Mouse (Mus musculus) heart, adult 9 months (tissue): ENCODE measurements around the gene Tmem151b.

Experiments used
- DNase-seq, 2 experiments: peaks; one replicate each; pipeline ENCODE4 v3.0.0; 2022; ENCODE audit warnings: low spot score in 2 of 2

Gene Tmem151b

DNA sequence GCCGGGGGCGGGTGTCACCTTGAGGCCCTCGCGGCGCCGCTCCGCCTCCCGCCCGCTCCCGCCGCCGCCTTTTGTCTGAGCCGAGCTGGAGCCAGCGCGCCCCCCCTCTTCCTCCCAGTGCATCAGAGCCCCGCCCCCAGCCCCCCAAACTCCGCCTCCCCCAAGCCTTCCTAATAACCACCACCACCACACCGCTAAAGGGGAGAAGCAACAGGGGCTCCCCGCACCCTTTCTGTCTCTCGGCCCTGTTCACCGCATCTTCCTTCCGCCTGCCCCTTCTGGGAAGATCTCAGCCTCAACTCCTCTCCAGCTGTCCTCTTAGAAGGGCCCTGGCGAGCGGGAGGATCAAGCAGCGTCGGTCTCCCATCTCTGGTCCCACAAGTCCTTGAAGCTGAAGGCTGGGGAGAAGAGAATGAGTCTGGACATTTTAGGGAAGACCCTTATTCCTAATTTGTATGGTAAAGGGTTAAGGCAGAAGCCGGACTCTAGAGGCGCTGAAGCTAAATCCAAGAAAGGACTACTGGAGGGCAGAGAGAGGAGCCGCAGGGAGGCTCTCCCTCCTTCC lies at the start of gene Tmem151b:
TSS of gene Tmem151b (minus strand) at position 61 of the 565 bp plus-strand sequence.
- DNase-seq, result no peak

DNA sequence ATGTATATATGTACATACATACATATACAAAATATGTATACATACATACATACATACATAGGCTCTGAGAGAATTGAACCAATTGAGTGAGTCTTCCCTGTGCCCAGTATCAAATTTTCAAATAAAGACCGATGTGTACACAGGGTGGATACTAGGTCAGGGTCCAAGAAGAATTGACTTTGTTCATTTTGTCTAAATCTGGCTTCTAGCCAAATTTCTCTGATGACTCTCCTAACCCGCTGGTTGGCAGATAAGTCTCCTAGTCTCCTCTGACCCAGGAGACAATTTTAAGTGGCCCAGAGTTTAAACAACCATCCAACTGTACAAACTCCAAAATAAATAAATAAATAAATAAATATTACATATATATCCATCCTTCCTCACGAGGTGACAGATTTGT lies 49.4 kb upstream of the Tmem151b start:
- no peak for DNase-seq

DNA sequence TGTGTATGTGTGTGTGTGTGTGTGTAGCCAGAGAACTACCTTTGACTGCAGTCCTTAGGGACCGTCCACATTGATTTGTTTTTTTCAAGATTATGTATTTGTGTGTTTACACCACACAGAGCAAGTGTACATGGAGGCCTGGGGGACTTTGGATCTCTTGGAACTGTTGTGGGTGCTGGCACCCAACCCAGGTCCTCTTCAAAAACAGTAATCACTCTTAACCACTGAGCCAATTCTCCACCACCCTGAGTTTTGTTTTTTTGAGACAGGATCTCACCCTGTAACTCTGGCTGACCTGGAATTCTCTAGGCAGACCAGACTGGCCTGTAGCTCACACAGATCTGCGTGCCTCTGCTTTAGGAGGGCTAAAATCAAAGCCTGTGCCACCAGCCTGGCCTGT lies 48.9 kb upstream of the Tmem151b start:
- DNase-seq, result no peak

DNA sequence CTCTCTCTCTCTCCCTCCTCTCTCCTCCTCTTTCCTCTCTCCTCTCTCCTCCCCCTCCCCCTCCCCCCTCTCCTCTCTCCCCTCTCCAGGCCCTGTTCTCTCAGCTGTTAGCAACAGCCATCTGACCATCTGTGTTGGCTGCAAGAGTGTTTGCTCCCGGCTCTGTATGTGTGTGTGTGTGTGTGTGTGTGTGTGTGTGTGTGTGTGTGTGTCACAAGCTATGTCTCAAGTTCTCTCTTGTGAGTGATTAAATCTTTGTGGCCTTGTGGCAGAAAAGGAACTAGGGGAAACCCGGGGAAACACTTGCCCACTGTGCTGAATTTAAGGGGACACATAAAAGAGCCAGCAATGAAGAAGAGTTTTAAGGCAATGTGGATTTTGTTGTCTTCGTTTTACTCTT lies 48.3 kb upstream of the Tmem151b start:
- DNase-seq, result peak in 1 of 2 experiments; percentile 67

DNA sequence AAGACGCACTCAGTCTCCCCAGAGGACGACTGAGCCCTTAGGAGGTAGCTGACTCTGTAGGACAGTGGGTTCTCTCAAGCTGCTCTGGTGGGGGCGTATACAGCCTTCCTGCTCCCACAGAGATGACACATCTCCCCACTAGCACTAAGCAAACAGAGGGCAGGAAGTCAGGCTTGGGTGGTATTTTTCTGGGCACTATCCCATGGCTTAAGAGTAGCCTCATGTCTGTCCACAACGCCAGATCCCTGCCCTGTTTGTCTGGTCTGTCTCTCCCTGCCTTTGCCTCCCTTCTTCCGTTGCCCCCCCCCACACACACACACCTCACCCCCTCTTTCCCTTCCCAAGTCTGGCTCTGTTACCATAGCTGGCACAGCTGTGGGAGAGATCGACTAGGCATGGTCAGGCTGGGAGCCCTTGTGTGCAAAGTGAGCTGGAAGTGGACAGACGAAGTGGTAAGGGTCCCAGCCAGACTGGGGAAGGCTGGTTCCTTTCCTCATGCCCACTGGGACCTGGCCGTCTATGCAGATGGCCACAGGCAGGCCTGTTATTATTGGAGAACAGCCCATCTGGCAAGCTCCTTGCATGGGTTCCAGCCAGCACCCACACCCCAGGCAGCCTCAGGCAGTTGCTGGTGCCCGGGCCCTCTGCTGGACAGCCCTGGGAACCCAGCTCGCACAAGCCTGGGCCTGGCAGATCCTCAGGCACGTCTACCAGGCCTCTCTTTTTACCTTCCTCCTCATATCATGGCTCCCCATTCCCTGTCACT lies 47.3 kb upstream of the Tmem151b start:
- peak; percentile 84 to 87 for DNase-seq

DNA sequence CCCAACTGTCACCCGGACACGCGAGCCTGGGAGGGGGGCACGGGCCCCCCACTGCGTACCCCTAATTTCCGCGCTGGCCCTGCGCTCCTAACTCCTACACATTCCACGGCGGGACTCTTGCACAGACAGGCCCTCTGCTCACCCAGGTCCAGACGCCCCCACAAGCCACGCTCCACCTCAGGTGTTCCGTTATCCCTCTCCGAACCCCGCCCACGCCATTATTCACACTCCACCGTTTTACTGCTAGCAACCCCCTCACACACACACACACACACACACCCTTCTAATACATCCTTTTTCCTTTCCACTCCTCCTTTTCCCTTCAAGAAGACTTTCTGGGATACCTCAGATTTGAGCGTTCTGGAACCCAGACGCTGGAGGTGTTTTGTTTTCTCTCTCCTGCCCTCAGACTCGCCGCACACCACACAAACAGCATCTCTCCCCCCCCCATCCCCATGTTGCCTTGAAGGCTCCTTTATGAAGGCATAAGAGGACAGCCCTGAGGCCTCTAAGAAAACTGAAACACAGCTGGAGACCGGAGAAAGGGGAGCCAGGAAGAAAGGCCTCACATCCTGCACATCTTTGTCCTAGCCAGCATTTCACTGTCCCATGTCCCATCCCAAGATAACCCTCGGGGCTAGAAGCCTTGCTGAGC lies 46.4 kb upstream of the Tmem151b start:
- no peak for DNase-seq

DNA sequence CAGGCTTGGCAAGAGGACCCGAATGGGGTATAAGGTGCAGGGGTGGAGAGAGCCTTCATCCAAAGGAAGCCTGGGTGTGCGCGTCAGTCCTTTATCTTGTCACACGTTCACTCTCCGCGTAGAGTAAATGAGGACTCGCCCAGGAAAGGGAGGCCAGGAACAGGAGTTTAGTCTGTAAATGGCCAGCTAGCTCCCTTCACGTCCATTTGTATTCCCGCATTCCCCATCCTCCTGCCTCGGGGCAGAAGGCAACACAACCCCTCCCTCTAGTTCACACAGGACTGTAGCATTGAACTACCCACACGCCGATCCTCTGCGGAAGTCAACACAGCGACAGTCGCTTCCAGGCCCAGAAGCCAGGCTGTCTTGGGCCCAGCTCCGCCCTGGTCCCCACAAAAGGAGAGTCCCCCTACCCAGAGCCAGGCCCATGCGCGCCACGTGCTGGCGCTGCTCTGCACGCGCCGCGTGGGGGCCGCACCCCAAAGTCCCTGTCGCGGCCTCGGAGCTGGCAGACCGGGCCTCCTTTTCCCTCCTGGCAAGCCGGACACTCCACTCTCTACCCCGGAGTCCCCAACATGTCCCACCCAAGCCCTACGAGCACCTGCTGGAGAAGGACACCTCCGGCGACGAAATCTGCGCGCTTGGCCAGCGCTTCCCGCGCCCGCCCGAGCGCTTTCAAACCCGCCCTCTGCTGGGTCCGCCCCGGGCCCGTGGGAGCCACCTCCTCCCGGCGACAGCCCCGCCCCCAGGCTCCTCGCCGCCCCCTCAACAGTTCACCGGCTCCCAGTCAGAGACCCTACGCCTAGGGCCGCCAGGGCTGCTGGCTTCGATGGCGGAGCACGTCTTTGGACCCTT lies 45.6 kb upstream of the Tmem151b start:
- peak; percentile 82 to 85 for DNase-seq

DNA sequence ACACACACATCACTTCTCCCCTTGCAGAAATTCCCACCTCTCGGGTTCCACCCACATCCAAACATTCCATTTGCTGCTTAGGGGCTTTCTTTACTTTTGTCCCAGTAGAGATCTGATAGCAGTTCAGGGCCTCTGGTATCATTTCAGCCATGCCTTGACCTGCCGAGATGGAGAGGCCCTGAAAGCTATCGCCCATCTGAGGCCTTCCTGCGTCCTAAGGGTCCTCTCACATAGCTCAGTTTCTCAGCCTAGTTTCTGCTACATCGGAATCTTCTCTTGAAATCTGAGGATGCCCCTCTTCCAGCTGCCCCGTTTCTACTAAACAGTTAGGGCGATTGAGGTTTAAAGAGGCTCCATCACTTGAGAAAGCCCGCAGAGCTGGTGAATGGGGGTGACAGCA lies 44.7 kb upstream of the Tmem151b start:
- no peak for DNase-seq

DNA sequence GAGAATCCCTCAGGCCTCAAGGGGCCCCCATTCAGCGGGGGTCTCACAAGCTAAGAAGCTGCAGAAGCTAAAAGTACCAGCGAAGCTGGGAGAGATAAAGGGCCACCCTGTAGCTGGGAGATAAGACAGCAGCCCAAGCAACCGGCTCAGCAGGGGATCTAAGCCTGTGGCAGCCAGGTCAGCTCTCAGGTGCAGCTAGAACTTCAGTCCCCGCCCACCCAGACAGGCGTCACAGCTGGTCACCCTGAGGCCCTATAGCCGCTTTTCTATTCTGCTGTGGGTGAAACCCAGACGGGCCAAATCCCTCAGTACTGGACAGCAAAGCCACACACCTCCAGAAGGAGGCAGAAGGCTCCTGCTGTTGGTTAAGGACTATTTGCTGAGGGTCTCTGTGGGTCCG lies 44.0 kb upstream of the Tmem151b start:
- DNase-seq, result no peak

DNA sequence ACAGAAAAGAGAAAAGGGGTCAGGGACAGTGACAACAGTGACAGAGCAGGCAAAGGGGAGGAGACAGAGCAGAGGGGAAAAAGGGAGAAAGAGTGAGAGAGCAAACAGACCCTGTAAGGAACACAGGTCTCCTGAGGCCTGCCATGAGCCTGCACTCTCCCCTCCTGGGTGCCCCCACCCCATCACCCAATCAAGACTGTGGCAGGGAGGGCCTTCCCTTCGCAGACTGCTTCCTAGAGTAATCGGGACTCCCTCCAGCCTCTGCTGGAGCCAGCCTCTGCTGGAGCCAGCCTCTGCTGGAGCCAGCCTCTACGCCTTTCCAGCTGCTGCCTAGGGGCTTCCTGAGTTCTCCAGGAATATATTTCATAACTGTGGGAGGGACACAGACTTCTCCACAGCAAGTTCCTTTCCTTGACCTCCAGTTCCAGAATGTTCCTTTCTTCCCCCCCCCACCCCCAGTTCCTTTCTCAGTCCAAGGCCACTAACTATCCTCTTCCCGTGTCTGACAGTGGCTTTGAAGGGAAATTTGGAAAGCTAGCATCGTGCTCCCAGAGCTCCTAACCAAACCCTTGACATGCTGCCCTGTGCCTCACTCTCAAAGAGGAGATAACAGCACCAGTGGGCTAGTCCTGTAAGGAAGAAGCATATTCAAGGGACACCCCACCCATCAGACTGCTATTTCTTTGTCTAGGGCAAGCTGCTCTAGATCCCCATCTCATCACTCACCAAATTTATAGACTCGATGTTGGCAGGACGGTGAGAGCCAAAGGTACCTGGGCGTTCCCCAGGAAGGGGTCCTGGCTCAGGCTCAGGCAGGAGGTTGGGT lies 43.3 kb upstream of the Tmem151b start:
- DNase-seq, result peak; percentile 66 to 73

DNA sequence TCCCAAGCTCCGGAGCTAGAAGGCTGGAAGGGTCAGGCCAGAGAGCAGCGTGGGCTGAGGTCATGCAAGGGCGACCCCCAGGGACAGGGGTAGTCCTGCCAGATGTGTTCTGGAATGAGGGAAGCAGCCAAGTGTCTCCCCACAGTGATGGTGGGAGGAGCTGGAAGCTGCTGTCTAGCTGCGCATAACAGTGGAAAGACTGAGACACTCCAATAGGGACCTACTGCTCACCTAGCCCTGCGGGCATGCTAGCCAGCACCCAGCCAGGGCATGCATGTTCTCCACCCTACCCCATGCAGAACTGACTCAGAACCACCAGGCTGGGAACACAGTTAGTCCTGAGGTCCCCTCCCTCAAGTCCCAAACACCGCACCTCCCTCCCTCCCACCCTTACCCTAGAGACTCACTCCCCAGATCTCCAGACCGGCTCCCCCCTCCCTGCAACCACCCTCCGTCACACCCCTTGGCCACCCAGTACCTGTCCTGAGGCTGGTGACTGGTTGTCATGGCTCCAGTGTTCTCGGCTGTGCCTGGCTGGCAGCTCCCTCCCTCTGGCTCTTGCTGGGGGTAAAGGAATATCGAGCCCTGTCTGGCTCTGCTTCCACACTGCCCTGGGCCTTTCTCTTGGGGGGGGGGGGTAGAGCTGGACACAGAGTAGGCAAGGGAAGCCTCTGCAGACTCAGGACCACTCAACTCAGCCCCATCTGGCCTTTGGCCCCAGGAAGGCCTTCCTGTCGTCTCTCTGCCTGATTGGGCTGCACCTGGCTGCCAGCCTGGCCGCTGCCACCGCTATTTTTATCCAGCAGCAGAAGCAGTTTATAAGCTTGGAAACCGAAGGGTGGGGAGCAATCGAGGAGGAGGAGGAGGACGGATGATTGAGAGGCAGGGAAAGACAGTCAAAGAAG lies 42.5 kb upstream of the Tmem151b start:
- peak; percentile 82 to 87 for DNase-seq

DNA sequence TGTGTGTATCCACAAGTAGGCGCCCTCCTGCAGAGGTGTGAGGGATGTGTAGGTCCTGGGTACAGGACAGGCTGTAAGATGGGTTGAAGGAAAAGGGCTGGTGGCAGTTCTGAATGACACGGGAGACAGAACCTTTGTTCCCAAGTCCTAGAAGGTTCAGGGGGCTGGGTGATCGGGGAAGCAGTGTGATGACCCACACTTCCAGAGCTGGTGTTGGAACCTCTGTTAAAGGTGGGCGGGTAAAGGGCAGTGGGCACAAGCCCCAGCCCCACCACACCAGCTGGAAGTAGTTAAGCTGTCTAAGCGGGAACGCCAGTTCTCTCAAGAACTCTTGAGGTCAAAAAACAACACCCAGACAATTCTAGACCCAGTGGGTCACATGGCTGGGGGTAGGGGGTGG lies 40.9 kb upstream of the Tmem151b start:
- no peak for DNase-seq

DNA sequence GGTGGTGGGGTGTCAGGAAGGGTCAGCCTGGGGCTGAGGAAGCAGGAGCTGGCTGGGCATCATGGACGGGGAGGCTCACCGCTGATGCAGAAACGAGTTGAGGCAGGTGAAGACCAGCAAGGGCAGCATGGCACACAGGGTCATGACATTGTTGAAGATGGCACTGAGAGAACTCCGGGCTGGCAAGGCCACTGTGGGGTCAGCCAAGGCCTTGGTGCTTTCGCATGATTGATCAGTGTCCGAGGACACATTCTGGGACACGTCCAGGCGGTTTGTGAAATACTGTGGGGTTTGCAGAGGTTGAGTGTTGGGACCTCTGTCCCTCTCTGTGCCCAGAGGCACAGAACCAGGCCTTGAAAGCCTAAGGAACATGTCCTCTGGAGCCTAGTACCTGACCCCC lies 40.4 kb upstream of the Tmem151b start:
- DNase-seq, result no peak

DNA sequence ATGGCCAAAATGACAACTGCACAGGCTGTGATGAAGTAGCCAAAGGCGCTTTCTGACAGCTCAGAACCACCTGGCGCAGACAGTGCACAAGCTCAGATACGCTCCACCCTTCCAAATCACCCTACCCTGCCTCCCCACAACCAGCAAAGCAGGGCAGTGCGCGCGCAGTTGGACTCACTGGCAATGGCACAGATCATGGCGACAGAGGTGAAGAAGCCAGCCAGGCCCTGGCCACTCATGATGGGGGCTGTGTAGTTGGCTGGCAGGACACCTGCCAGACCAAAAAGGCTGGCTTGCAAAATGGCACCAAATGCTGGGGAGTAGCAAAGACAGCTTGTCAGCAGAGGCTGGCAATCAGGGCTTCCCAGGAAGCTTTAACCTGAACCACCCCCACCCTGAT lies 39.8 kb upstream of the Tmem151b start:
- no peak for DNase-seq

DNA sequence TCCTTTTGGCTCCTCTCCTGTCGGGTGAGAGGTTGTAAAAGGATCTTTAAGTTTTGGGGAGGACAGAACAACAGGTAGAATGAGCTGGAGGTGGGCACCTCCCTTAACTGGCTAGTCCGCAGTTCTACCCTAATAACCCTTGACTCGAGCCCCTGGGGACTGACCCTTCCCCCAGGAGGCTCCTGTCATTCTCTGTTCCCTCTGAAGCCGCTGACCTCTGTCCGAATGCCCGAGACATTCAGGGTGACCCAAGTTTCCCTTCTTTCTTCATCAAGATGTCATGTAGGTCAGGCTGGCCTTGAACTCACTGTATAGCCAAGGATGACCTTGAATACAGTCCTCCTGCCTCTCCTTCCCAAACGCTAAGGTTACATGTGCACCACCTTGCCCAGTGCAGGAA lies 38.9 kb upstream of the Tmem151b start:
- no peak for DNase-seq

DNA sequence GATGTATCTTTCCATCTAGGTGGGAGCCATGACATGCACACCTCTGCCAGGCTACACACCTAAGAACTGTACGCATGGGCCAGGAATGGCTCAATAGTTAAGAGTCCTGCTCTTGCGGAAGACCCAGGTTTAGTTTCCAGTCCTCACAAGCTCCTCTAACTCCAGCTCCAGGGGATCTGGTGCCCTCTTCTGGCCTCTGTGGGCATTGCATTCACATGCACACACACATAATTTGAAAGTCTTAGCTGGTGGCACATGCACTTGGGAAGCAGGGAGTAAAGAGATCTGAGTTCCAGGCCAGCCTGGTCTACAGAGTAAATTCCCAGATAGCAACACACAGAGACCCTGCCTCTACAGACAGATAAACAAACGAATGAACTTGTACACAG lies 37.0 kb upstream of the Tmem151b start:
- DNase-seq, result no peak

DNA sequence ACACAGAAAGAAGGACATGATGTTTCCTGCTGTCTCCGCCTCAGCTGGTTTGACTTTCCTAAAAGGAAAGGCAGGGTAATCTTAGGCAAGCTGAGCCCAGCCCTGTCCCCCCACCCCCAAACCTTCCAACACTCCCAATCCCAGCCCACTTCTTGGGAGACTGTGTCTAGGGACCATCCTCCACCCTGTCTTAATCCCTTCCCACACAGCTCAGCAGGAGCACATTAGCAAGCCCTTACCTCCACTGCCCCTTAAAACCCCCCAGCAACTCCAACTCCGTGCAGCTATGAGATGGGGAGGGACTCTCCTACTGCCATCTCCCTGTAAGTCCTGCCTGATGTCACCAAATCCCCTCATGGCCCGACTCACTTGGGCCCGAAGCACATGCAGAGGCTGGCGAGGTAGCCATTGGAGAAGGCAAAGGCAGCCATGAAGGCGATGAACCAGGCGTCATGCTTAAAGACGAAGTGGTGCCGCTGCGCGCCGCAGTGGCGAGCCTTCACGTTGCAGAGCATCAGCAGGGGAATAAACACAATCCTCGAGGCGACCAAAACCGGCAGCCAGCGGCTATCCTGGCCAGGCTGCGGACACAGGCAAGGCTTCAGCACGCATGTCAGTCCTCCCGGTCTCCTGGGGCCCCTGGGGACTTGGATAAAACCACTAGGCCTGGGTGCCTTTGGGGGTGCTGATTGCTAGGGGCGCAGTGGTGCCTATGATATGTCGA lies 36.4 kb upstream of the Tmem151b start:
- DNase-seq, result no peak

DNA sequence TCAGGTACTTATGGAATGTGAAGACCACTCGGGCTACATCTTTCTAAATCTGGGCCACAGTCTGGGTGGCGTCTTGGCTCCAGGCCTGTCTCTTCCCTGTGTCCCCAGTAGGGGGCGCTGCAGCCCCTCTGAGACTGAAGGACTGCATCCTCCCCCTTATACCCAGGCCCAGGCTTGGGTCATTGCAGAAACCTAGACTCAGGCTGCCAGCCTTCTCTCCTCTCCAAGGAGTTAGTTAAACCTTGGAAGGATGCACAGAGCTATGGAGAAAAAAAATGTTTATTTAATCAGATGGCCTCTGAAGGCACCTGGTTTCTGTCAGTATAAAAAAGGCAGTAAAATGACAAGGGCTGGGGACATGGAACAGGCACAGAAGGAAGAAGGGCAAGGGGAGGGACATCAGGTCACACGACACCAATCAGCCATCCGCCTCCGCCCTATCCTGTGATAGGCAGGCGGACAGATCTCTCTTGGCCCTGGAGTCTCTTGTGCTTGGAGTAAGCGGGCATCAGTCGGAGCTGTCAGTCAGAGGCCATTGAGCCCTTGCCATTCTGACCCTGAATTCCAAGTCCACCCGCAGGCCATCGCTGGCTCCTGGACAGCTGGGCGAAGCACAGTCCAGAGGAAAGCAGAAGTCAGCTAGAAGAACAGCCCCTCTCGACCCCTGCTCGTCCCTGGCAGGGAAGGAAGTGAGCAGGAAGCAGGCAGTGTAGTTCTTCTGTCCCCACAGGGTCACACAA lies 35.6 kb upstream of the Tmem151b start:
- peak; percentile 85 to 86 for DNase-seq
